Mouse (Mus musculus) kidney, adult 11 months (tissue): ENCODE data around the gene Tlr12.
A peak's percentile ranks its signal among the peaks of the same experiment; 100 is the strongest.

Experiments
- DNase-seq: peaks from one replicate; pipeline ENCODE4 v3.0.0; 2022

The Tlr12 gene

DNA sequence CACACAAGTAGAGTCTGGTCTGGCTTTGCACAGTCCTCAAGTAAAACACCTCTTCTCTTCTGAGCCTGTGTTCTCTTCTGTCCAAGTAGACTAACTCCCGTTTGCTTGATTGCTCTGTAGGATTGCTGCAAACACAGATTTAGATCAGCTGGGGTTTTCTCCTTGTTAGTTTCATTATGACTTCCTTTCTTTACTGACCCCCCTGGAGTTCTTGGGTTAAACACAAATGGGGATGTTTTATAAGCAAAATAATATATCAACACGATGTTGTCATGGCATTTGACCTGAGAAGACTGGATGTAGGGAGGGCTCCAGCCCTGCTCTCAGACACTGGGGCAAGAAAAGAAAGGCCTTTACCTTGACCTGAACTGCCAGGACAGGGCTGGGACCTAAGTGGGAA lies 544 bp upstream of the Tlr12 start:
- no peak for DNase-seq

DNA sequence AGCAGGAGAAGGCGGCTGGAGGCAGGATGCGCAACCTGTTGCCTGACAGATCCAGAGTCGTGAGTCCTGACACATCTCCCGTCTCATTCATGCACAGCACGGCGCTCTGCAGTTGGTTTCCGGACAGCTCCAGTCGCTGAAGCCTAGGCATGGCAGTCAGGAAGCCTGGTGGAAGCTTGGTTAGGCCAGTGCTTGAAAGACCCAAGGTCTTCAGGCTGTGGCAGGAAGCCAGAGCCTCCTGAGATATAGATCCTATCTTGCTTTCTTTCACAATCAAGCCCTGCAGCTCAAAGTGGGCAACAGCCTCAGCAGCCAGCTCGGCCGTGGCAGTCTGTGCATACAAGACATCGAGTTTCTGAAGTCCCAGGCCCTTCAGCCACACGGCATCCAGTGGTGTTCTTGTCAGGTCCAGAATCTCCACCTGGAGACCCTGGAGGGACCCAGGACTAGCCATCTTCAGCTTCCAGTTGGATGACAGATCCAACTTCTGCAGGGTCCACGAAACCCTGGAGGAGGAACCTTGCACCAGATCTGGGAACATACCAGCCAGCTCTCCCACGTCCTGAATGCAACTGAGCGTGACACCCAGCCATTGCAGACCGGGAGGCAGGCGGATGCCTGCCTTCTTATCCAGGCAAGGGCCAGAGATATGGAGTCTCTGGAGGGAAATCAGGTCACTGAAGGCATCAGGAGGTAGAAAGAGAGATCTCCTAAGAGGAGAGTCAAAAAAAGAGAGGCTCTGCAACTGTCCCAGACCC lies 877 bp downstream of the Tlr12 start:
- DNase-seq: peak; percentile 43

DNA sequence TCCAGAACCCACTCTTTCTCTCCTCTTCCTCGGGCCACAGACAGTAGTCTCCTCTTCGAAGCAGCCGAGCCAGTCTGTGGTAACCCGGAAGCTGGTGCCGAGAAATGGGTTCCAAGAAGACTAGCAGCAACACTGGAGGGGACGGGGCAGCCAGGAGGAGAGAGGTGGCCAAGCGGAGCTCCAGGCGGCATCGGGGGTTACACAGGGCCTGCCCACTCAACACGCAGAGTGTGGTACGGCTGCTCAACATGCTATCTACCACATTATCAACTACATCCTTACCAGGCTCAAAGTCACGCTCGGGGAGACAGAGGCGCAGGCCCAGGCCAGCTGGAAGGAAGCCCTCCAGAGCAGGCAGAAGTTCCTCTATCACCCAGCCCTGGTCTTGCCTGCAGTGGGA lies 2.7 kb downstream of the Tlr12 start:
- DNase-seq: peak; percentile 22

DNA sequence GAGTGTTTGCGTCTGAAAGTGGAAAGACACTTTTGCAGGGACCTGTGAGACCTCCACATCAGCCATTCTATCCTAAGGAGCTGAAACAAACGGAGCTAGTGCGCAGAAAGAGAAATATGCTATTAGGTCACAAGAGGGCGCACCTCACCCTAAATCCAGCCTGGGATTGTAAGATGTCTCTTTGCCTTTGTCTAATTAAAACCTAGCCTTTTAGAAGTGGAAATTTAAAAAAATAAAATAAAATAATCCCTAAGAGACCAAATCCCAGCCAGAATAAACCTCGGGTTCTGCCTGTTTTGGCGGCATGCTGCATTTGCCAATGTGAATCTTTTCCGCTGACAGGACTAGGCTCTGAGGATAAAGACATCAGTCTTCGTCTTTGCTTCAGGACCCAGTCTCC lies 5.1 kb downstream of the Tlr12 start:
- peak; percentile 40 for DNase-seq

DNA sequence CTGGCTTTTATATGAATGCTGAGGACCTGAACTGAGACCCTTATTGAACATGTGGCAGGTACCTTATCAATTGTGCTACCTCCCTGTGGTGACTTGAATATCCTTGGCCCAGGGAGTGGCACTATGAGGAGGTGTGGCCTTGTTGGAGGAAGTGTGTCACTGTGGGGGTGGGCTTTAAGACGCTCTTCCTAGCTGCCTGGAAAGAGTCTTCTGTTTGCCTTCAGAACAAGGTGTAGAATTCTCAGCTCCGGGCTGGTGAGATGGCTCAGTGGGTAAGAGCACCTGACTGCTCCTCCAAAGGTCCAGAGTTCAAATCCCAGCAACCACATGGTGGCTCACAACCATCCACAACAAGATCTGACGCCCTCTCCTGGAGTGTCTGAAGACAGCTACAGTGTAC lies 6.7 kb downstream of the Tlr12 start:
- peak; percentile 18 for DNase-seq

DNA sequence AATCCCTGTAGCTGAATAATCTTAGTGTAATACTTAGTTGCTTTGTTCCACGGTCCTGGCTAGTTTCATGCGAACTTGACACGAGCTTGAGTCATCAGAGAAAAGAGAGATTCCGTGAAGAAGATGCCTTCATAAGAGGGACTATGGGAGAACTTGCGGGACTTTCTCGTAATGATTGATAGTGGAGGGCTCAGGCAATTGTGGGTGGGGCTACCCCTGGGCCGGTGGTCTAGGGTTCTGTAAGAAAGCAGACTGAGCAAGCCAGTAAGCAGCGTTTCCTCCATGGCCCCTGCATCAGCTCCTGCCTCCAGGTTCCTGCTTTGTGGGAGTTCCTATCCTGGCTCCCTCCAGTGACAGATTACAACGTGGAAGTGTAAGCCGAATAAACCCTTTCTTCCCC lies 7.7 kb downstream of the Tlr12 start:
- peak; percentile 38 for DNase-seq

DNA sequence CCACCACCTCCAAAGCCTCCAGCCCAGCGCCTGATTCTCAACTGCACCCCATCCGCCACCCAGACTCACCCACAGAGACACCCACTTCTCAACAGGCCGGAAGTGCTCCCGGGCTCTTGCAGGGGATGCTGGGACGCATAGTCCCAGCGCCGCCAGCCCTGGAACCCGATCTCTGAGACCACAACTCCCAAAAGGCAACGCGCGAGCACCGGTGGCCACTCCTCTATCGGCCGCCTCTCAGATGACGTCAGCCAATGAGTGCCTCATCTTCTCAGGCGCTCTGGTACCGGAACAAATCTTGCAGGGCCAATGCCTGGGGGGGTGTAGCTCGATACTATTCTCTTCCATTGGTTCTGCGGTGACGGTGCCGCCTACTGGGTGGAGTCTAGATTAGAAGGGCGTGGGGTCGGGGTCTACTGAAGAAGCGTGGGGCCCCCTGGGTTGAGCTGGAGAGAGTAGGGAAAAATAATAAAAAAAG lies 8.5 kb downstream of the Tlr12 start, which contains the start of gene Zscan20:
TSS of gene Zscan20 (minus strand) at position 174 of the 478 bp plus-strand sequence.
- DNase-seq: peak; percentile 99

DNA sequence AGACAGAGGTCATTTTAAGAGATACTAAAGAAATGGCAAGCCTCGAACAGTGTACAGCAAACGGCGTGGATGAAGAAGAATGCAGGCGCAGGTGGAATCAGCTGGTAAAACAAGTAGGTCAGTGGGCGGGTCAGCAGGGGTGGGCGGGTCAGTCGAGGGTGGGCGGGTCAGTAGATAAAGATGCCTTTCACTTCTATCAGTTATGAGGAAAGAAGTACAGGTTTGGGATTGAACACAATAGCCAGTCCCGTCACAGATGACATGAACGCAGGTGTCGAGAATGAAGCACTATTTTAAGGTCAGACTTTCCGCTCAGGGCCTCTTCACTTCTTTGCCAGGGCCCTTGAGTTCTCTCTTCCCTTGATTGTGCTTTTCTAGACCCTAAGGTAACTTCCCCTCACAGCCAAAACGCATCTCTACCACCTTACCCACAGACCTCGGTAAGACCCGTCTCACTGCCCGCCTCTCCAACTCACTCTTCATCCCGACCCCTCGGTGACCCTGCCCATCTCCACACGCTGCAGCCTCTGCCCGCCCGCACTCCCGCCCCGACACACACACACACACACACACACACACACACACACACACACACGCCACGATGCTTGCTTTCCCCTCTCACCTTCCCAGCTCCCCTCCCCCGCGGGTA lies 9.0 kb downstream of the Tlr12 start:
- DNase-seq: no peak

DNA sequence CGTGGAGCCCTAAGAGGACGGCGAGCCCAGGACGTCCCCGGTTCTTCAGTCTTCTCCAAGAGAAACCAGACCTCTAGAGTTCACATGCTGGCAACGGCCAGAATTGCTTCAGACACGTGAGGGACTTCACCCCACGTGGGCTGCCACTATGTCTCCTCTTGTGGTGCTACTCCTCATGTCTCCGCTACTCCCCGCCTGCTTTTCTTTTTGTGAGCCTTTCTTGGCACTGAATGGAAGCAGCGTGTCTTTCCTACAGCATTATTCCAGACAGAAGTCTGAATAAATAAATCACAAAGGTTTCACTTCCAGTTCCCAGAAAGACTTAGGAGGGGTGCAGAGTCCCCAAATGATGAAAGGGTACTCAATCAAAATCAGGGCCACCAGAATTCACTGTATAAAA lies 10.8 kb downstream of the Tlr12 start:
- DNase-seq: no peak

DNA sequence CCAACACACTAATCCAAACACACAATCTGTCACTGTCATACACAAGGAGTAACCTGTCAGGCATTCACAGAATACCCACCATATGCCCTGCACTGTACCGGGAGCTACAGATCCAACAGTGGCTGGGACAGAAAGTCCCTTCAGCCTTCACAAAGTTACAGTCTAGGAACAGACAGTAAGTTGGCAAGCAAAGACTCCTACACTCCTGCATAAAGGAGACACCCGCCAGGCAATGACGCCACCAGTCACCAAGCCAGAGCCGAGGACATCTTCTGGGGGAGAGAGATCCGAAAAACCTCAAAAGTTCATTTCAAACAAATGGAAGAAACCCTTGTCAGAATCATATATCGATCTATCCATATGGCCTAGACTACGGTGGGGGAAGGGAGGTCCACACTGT lies 11.8 kb downstream of the Tlr12 start:
- DNase-seq: no peak

DNA sequence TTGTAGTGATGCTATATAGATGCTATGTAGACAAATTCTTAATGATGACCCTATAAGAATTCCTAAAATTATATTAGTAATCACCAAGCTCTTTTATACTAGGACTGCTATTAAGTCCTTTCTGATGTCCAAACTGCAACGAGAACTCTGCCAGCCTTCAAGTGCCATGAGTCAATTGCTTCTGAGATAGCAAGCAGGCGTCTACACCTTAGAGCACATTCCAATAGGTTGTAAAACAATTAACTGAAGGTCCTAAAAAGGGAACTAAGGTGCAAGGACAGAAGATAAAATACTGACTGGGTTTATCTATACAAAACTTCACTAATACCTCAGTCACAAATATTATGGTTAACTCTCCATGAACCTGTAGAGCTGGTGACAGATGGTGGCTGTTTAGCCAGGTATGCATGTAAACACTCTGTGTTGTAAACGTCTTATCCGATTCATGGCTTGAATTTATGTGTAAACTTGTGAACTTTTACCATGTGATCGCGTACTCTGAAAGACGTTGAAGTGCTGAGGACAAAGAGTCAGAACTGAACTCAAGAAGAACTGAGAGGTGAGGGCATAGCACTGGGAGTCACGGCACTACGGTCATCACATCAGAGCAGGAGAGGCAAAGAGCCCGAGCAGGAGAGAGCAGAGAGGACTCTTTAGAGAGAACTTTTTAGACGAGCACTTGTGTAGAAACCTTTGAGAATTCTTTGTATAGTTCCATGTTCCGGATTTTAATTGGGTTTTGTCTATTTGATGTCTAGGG lies 20.4 kb downstream of the Tlr12 start:
- DNase-seq: no peak

DNA sequence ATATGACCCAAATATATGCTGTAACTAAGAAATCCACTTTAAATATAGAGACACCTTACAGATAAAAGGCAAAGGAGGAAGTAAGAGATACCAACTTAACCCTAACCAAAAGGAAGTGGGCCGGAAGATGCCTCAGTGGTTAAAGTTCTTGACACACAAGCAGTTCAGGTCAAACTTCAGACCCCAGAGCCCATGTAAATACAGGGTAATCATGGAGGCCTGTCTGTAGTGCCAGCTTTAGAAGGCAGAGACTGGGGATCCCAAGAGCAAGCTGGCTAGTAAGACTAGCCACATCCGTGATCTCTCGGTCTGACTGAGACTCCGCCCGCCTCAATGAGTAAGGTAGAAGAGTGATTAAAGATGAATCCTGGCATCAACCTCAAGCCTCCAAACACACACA lies 24.4 kb downstream of the Tlr12 start:
- no peak for DNase-seq

DNA sequence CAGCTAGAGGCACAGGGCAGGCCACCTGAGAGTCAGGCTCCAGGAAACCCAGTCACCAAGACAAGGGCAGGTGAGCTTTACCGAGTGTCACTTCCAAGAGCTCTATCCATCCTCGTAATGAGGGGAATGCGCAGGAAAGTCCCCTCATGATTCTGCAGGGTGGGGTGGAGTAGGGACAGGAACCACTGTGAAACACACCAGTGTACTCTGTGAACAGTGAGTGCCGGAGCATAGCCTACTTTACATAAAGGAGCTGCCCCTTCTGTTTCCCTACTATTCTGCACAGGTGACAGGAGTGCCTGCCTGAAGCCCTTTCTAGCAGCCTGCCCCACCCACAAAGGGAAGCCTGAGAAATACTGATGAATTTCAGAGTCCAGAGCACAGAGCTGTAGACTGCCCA lies 25.1 kb downstream of the Tlr12 start:
- no peak for DNase-seq

DNA sequence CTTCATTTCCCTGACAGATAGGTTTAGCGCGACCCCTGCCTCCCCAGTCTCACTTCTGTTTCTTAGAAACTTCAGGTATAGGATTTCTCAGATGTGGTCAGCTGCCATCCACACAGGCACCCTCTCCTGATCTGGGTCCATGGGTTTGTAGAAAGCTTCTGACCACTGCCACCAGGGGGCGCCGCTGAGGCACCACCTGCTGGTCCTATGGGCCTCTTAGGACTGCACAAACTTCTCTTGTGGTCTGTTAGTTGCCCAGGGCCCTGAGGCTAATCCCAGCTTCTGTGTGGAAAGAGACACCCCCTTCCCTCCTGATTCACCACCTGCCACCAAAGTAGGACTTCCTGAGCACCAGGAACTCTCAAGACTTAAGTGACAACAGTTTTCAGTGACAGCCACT lies 39.2 kb downstream of the Tlr12 start:
- DNase-seq: peak; percentile 7

DNA sequence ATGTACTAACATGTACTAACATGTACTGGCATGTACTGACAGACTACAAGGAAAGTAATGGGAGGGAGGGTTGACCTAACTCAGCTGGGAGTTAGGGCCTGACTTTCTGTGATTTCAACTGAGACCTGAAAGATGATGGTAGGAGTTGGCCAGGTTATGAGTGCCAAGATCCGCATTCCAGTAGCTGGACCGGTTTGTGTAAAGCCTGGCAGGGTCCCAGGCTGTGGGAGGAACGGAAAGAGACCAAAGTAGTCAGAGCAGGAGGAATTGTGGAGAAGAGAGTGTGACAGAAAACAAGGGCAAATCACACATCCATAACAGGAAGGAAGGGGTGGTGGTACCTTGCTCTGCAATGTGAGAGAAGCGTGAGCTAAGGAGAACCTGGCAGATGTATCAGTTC lies 42.6 kb downstream of the Tlr12 start:
- DNase-seq: peak; percentile 23
